Mouse (Mus musculus) limb, embryonic 12.5 days (tissue): Measurements from ENCODE around the gene Nudt9. TPM values are rescaled to one million over a fixed set of nuclear protein-coding genes. Genes with fewer than 3 reads are reported as not detected.
A peak's percentile ranks its signal among the peaks of the same experiment; 100 is the strongest.

Experiments used
- ATAC-seq: fragments of 200-750 bp; cut with Nextera tagmentation; 2 replicates; pipeline ENCODE4 v1.8.0; 2017; ENCODE audit warnings: low read depth, moderate TSS enrichment; ENCODE audit not compliant: insufficient number of reproducible peaks, insufficient read depth, low FRiP score, low TSS enrichment
- H3K27ac ChIP-seq: fragments of 300-500 bp; sonication (generic); 2 replicates; pipeline ENCODE4 v1.5.1; 2016; ENCODE audit warnings: mild to moderate bottlenecking, moderate library complexity
- H3K27me3 ChIP-seq: fragments of 300-500 bp; sonication (generic); 2 replicates; pipeline ENCODE4 v1.6.1; 2016; ENCODE audit warnings: mild to moderate bottlenecking, moderate library complexity
- H3K36me3 ChIP-seq: fragments of 300-500 bp; sonication (generic); 2 replicates; pipeline ENCODE4 v1.6.1; 2016; ENCODE audit warnings: mild to moderate bottlenecking, moderate library complexity
- H3K4me1 ChIP-seq: fragments of 300-500 bp; sonication (generic); replicated peaks from 2 replicates; pipeline ENCODE4 v1.6.1; 2016
- H3K4me2 ChIP-seq: fragments of 300-500 bp; sonication (generic); 2 replicates; pipeline ENCODE4 v1.6.1; 2016; ENCODE audit warnings: mild to moderate bottlenecking, moderate library complexity
- H3K4me3 ChIP-seq: fragments of 300-500 bp; sonication (generic); replicated peaks from 2 replicates; pipeline ENCODE4 v1.5.1; 2016; ENCODE audit warnings: mild to moderate bottlenecking
- H3K9ac ChIP-seq: fragments of 300-500 bp; sonication (generic); replicated peaks from 2 replicates; pipeline ENCODE4 v1.6.1; 2016; ENCODE audit warnings: mild to moderate bottlenecking, moderate library complexity
- H3K9me3 ChIP-seq: fragments of 300-500 bp; sonication (generic); 2 replicates; pipeline ENCODE4 v1.6.1; 2016; ENCODE audit warnings: mild to moderate bottlenecking, moderate library complexity
- WGBS: fragments of 180-500 bp; shearing (Covaris S2); methylation state at CpG from one replicate; pipeline ENCODE4 v1.1.7; 2016; 5-methylcytosine and 5-hydroxymethylcytosine counted together
- polyA plus RNA-seq: library from polyadenylated mRNA; unstranded; fragments of >200 nt; fragmentation: Nextera tagmentation; extraction: Ambion mirVana; gene quantifications from 2 replicates; pipeline ENCODE4 v1.2.1, GENCODE M21; 2016

Gene Nudt9
- 65.4 and 66.1 TPM in 2 replicates for polyA plus RNA-seq

DNA sequence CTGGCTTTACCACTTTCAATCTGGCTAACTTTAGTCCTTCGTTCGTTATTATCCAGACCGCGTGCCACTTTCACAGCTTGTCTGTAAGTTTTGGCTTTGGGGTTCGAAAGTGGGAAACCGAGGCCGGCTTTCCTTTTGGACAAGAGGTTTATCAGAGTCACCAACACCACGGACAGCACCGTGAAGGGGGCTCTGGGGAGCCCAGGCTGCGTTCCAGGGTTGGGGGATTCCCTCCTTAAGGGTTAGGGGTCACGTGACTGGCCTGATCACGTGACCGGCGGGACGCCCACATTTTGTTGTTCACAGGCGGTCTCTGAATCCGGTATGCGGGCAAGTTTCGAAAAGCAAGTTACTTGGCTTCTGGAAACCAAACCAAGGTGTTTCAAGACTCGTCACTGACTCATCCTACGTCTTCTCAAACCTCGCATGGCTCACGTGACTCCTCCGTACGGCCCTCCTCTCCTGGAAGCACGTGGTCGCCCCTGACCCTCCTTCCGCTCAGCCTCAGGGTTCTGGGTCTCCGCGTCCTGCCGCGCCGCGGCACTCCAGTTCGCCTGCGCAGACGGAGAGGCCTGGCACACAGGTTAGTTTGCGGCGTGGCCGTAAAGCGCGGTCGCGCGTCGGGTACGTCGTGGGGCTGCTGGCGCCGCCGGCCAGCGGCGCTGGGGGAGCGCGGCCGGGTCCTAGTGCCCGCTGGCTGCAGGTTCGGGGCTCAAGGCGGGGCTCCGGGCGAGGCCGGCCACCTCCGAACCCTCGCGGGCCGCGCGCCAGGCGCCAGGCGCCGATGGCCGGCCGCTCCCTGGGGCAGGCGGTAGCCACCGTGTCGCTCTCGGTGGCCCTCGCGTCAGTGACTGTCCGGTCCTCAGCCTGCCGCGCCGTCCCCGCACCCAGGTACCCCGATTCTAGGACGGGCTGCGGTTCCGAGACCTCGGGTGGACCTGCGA lies at the start of gene Nudt9:
Gene Nudt9, plus strand, starts transcription at position 51 of the 944 bp plus-strand sequence.
- peak within 1 kb of the TSS; percentile 87 for H3K27ac ChIP-seq
- peak within 1 kb of the TSS; percentile 86 for H3K9ac ChIP-seq

DNA sequence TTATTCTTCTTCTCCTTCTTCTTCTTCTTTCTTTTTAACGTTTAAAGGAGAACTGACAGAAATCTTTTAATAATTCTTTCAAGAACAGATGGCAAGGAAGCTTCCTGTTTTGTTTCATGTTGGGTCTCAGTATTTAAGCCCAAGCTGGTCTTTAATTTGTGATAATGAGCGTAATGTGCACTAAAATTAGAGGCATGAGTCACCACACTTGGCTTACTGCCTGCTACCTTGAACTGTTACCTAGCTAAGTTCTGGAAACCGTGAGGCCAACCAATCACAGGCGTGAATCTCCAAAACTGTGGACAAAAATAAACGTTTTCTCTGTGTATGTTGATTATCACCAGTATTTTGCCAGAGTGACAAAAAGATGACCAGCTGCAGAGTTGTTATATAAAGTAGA lies 47.4 kb upstream of the Nudt9 start:
- no peak overlapping the region for H3K9ac ChIP-seq

More for the DNA sequence above, at the start of gene Nudt9:
- peaks cover 14% of the 10 kb centered on the region for H3K4me1 ChIP-seq
- no peaks in the 10 kb centered on the region for H3K9me3 ChIP-seq
- H3K27me3 ChIP-seq = no peaks in the 10 kb centered on the region
- WGBS = 5% methylated on average over 90 of the region's 90 CpGs
- peak within 1 kb of the TSS; percentile 71 for H3K4me2 ChIP-seq
- ATAC-seq = peak; percentile 98
- peak within 1 kb of the TSS; percentile 80 for H3K4me3 ChIP-seq
- H3K36me3 ChIP-seq = peaks cover 11% of the 10 kb centered on the region

GRCm38 (mm10) chr5:103999738-104000137 lies 46.4 kb upstream of the Nudt9 start:
- ATAC-seq = no peak
- Histone ChIP-seq H3K36me3 (no peaks in the 10 kb centered on the region), H3K4me1 (peaks cover 5% of the 10 kb centered on the region; the same call in 1 of the 2 replicates), H3K4me2 (no peak overlapping the region), H3K4me3 (no peak overlapping the region), H3K27me3 (no peaks in the 10 kb centered on the region), H3K27ac (no peak overlapping the region), H3K9ac (no peak overlapping the region), H3K9me3 (no peaks in the 10 kb centered on the region)
- whole genome bisulfite sequencing = under 1% methylated on average over 5 of the region's 5 CpGs

More for the DNA sequence above, 47.4 kb upstream of the Nudt9 start:
- 76% methylated on average over 5 of the region's 5 CpGs for WGBS
- Histone ChIP-seq H3K9me3 (no peaks in the 10 kb centered on the region), H3K4me3 (no peak overlapping the region), H3K27me3 (no peaks in the 10 kb centered on the region), H3K36me3 (no peaks in the 10 kb centered on the region), H3K4me2 (no peak overlapping the region), H3K4me1 (peaks cover 5% of the 10 kb centered on the region; the same call in 1 of the 2 replicates), H3K27ac (no peak overlapping the region)
- ATAC-seq = no peak

GRCm38 (mm10) chr5:104002549-104003255 lies 43.4 kb upstream of the Nudt9 start:
- no peaks in the 10 kb centered on the region for H3K9me3 ChIP-seq
- H3K36me3 ChIP-seq = peaks cover 6% of the 10 kb centered on the region; the same call in 1 of the 2 replicates
- peaks cover 5% of the 10 kb centered on the region; the same call in 1 of the 2 replicates for H3K4me1 ChIP-seq
- H3K4me2 ChIP-seq = peak overlapping the region; percentile 16
- WGBS = 19% methylated on average over 18 of the region's 18 CpGs
- H3K9ac ChIP-seq = no peak overlapping the region
- H3K27me3 ChIP-seq = no peaks in the 10 kb centered on the region
- no peak overlapping the region for H3K4me3 ChIP-seq
- peak; percentile 42; the same call in 1 of the 2 replicates for ATAC-seq
- H3K27ac ChIP-seq = no peak overlapping the region

DNA sequence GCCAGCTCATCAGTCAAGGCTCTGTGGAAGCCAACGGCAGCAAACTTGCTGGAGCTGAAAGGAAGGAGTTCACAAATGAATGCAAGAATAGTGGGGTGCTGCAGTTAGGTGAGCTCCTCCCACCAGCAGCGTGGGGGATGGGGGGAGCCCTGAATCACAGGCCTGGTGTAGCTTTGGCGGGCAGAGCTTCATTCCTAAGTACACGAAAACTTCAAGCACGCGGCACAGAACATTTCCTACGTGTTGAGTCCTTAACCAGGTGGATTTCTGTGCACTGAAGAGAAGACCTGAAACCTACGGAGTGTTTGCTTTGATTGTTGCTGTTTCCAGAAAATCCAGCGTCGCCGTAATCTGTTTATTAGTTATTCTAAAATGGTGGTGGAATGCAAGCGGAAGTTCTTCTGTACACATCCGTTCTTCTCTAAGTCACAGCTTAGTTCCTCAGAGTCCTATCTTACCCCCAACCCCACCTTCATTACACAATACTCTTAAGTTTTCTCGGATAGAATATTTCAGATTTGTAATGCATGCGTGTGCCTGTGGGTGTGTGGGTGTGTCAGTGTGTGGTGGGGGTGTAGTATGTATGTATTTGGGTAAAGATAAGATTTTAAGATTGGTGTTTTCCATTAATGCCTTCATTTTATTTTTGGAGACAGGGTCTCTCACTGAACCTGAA lies 42.7 kb upstream of the Nudt9 start:
- Histone ChIP-seq H3K27ac (no peak overlapping the region), H3K9me3 (no peaks in the 10 kb centered on the region)

GRCm38 (mm10) chr5:104003955-104004354 lies 42.2 kb upstream of the Nudt9 start:
- WGBS = 87% methylated on average over 2 of the region's 2 CpGs
- no peak for ATAC-seq
- peaks cover 5% of the 10 kb centered on the region; the same call in 1 of the 2 replicates for H3K4me1 ChIP-seq

More for the DNA sequence above, 42.7 kb upstream of the Nudt9 start:
- peaks cover 5% of the 10 kb centered on the region; the same call in 1 of the 2 replicates for H3K4me1 ChIP-seq
- H3K4me2 ChIP-seq = peak overlapping the region; percentile 16
- ATAC-seq = 0 out of 2 replicates have a peak, but pooled peaks have one; percentile 26
- H3K9ac ChIP-seq = no peak overlapping the region
- 51% methylated on average over 15 of the region's 15 CpGs for WGBS
- no peaks in the 10 kb centered on the region for H3K27me3 ChIP-seq
- no peak overlapping the region for H3K4me3 ChIP-seq
- peaks cover 6% of the 10 kb centered on the region; the same call in 1 of the 2 replicates for H3K36me3 ChIP-seq

GRCm38 (mm10) chr5:104006811-104007210 lies 39.3 kb upstream of the Nudt9 start:
- no peaks in the 10 kb centered on the region for H3K27me3 ChIP-seq
- no peak for ATAC-seq
- no peak overlapping the region for H3K4me2 ChIP-seq
- H3K36me3 ChIP-seq = peaks cover 6% of the 10 kb centered on the region; the same call in 1 of the 2 replicates
- H3K9me3 ChIP-seq = no peaks in the 10 kb centered on the region
- H3K4me3 ChIP-seq = no peak overlapping the region
- no peak overlapping the region for H3K9ac ChIP-seq
- 71% methylated on average over 3 of the region's 3 CpGs for WGBS
- peaks cover 5% of the 10 kb centered on the region; the same call in 1 of the 2 replicates for H3K4me1 ChIP-seq
- H3K27ac ChIP-seq = no peak overlapping the region

More at GRCm38 (mm10) chr5:104003955-104004354, 42.2 kb upstream of the Nudt9 start:
- H3K4me2 ChIP-seq = no peak overlapping the region
- peaks cover 6% of the 10 kb centered on the region; the same call in 1 of the 2 replicates for H3K36me3 ChIP-seq
- no peak overlapping the region for H3K9ac ChIP-seq
- H3K27ac ChIP-seq = no peak overlapping the region
- no peaks in the 10 kb centered on the region for H3K27me3 ChIP-seq
- no peaks in the 10 kb centered on the region for H3K9me3 ChIP-seq
- H3K4me3 ChIP-seq = no peak overlapping the region

GRCm38 (mm10) chr5:104007801-104008200 lies 38.3 kb upstream of the Nudt9 start:
- Histone ChIP-seq H3K9ac (no peak overlapping the region), H3K36me3 (peaks cover 6% of the 10 kb centered on the region; the same call in 1 of the 2 replicates), H3K4me2 (no peak overlapping the region), H3K27ac (no peak overlapping the region), H3K9me3 (no peaks in the 10 kb centered on the region), H3K4me1 (peaks cover 5% of the 10 kb centered on the region; the same call in 1 of the 2 replicates), H3K4me3 (no peak overlapping the region), H3K27me3 (no peaks in the 10 kb centered on the region)
- ATAC-seq = no peak
- 68% methylated on average over 5 of the region's 5 CpGs for WGBS

GRCm38 (mm10) chr5:104009421-104009820 lies 36.7 kb upstream of the Nudt9 start:
- Histone ChIP-seq H3K27me3 (no peaks in the 10 kb centered on the region), H3K9ac (no peak overlapping the region), H3K4me2 (no peak overlapping the region), H3K36me3 (peaks cover 6% of the 10 kb centered on the region; the same call in 1 of the 2 replicates), H3K4me3 (no peak overlapping the region), H3K27ac (no peak overlapping the region), H3K4me1 (no peaks in the 10 kb centered on the region), H3K9me3 (no peaks in the 10 kb centered on the region)
- no peak for ATAC-seq
- 89% methylated on average over 3 of the region's 3 CpGs for WGBS

DNA sequence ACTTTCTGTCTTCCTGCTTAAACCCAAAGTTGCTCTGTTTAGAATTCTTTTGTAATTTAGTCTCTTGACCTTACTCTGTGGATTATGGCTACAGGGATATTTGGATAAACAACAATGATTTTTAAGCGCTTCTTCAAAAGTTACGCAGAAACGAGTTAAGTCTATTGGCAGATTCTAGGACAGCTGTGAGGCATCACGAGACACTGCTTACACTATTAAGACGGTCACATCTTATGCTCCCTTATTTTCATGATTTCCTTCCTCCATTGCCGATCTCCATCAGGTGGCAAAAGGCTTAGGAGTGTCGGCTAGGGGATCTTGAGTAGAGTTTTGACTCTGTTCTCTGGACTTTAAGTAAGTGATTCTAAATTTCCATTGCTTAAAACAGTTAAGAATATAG lies 35.8 kb upstream of the Nudt9 start:
- peaks cover 6% of the 10 kb centered on the region; the same call in 1 of the 2 replicates for H3K36me3 ChIP-seq
- no peaks in the 10 kb centered on the region for H3K4me1 ChIP-seq
- H3K27ac ChIP-seq = no peak overlapping the region
- no peak overlapping the region for H3K4me2 ChIP-seq
- no peaks in the 10 kb centered on the region for H3K9me3 ChIP-seq
- no peak overlapping the region for H3K9ac ChIP-seq
- H3K27me3 ChIP-seq = no peaks in the 10 kb centered on the region
- ATAC-seq = no peak
- H3K4me3 ChIP-seq = no peak overlapping the region
- WGBS = 93% methylated on average over 7 of the region's 7 CpGs
